Mouse (Mus musculus): ENCODE results near the gene Cux2. TPM values are rescaled to one million over a fixed set of nuclear protein-coding genes. Genes with fewer than 3 reads are reported as not detected.

Cux2 gene
- total and polyA plus RNA-seq, 3 experiments = 1.4 to 3.5 TPM; not detected in 1

- no peaks in the 10 kb centered on the region for H3K36me3 ChIP-seq (ENCODE audit: control insufficient read depth in 1 of 2, insufficient read depth in 2 of 2, low read length in 2 of 2)
- no peak for TF ChIP-seq MAFK (IDR thresholded peaks at IDR 0.05; ENCODE audit: borderline replicate concordance, low read depth, low read length)
- no peak for TF ChIP-seq ZKSCAN1 (IDR thresholded peaks at IDR 0.05; ENCODE audit: low read depth, low read length)
- no peak for TF ChIP-seq UBTF (IDR thresholded peaks at IDR 0.05; ENCODE audit: borderline replicate concordance, insufficient read depth, low read depth, low read length)
- no peak for TF ChIP-seq ZMIZ1 (IDR thresholded peaks at IDR 0.05; ENCODE audit: low read depth, low read length)
- no peak for TF ChIP-seq POLR2AphosphoS2 (IDR thresholded peaks at IDR 0.05; ENCODE audit: low read length)
- TF ChIP-seq MEF2A (IDR thresholded peaks at IDR 0.05; ENCODE audit: extremely low read depth, insufficient replicate concordance, low read depth, low read length, poor library complexity, severe bottlenecking) = no peak
- H3K27ac ChIP-seq (ENCODE audit: control insufficient read depth, low read depth, low read length) = no peak overlapping the region
- H3K4me3 ChIP-seq (ENCODE audit: control insufficient read depth in 1 of 2, insufficient read depth in 1 of 2, low read depth in 2 of 2, low read length in 2 of 2) = no peak overlapping the region
- no peak for DNase-seq (ENCODE audit: low read depth, low spot score)
- H3K27me3 ChIP-seq (ENCODE audit: control insufficient read depth in 1 of 2, insufficient read depth in 2 of 2, low read length in 2 of 2) = no peaks in the 10 kb centered on the region
- H3K4me1 ChIP-seq (ENCODE audit: control insufficient read depth in 1 of 2, insufficient read depth in 2 of 2, low read length in 2 of 2) = no peaks in the 10 kb centered on the region
- no peaks in the 10 kb centered on the region for H3K79me2 ChIP-seq (ENCODE audit: control insufficient read depth, insufficient read depth, low read length, poor library complexity)
- H3K9ac ChIP-seq (ENCODE audit: control insufficient read depth, low read depth, low read length, poor library complexity, severe bottlenecking) = no peak overlapping the region
- no peaks in the 10 kb centered on the region for H3K9me3 ChIP-seq (replicated peaks; ENCODE audit: insufficient read depth, low read length)
Measured at GRCm38 (mm10) chr5:121928362-121929000, 121.4 kb downstream of the Cux2 start.

GRCm38 (mm10) chr5:121926543-121926814 lies 123.4 kb downstream of the Cux2 start:
- Histone ChIP-seq H3K27ac (ENCODE audit: control insufficient read depth, low read depth, low read length) (no peak overlapping the region), H3K4me1 (ENCODE audit: control insufficient read depth in 1 of 2, insufficient read depth in 2 of 2, low read length in 2 of 2) (no peaks in the 10 kb centered on the region), H3K36me3 (ENCODE audit: control insufficient read depth in 1 of 2, insufficient read depth in 2 of 2, low read length in 2 of 2) (no peaks in the 10 kb centered on the region), H3K4me3 (ENCODE audit: control insufficient read depth in 1 of 2, insufficient read depth in 1 of 2, low read depth in 2 of 2, low read length in 2 of 2) (no peak overlapping the region), H3K9ac (ENCODE audit: control insufficient read depth, low read depth, low read length, poor library complexity, severe bottlenecking) (no peak overlapping the region), H3K79me2 (ENCODE audit: control insufficient read depth, insufficient read depth, low read length, poor library complexity) (no peaks in the 10 kb centered on the region), H3K27me3 (ENCODE audit: control insufficient read depth in 1 of 2, insufficient read depth in 2 of 2, low read length in 2 of 2) (no peaks in the 10 kb centered on the region), H3K9me3 (replicated peaks; ENCODE audit: insufficient read depth, low read length) (no peaks in the 10 kb centered on the region)
- peak; percentile 35 for DNase-seq (ENCODE audit: low read depth, low spot score)
- TF ChIP-seq MAZ (IDR thresholded peaks at IDR 0.05; ENCODE audit: low read depth, low read length) (no peak), POLR2AphosphoS2 (IDR thresholded peaks at IDR 0.05; ENCODE audit: low read length) (no peak), TAL1 (IDR thresholded peaks at IDR 0.05; ENCODE audit: low read length) (no peak), RCOR1 (IDR thresholded peaks at IDR 0.05; ENCODE audit: low read depth, low read length) (no peak), EP300 (IDR thresholded peaks at IDR 0.05; ENCODE audit: low read depth in 1 of 2, low read length in 2 of 2) (no peak), BHLHE40 (IDR thresholded peaks at IDR 0.05; ENCODE audit: borderline replicate concordance, low read depth, low read length) (no peak), CHD2 (IDR thresholded peaks at IDR 0.05; ENCODE audit: low read length) (no peak), CHD1 (IDR thresholded peaks at IDR 0.05; ENCODE audit: low read depth, low read length) (no peak)
